10 mouse cellular contexts compared by ENCODE assay signal in genomic region chr4:95377222-95378134, GRCm38 (mm10).
DNase-seq lines count a peak whose midpoint lies in the region; ATAC-seq and TF ChIP-seq lines count a peak whose summit lies in the region.
"Had no signal": no experiment of that assay in that cellular context is flagged by ENCODE, and none has a peak within 500 bp of the region (broad histone marks: within the 10 kb centered on the region; RNA-seq: fewer than 3 reads in every experiment).

No protein-coding gene starts in this region.

- TF ChIP-seq CTCF in liver, adult 2 months (IDR thresholded peaks at IDR 0.05; ENCODE audit: low read depth, low read length): no peak

- no peaks in the 10 kb centered on the region for H3K27me3 ChIP-seq in liver, adult 2 months (ENCODE audit: control insufficient read depth, insufficient read depth, low read length)
- H3K27me3 ChIP-seq in liver, embryonic 11.5 days (replicated peaks; ENCODE audit: control insufficient read depth, insufficient read depth, low read length): no peaks in the 10 kb centered on the region
- H3K27me3 ChIP-seq: Patski had no signal

- no peak overlapping the region for H3K4me2 ChIP-seq in liver, embryonic 11.5 days

- H3K4me3 ChIP-seq in liver, adult 2 months (ENCODE audit: insufficient read depth, low read depth, low read length): no peak overlapping the region
- no peak overlapping the region for H3K4me3 ChIP-seq in liver, embryonic 11.5 days (ENCODE audit: low read depth, low read length)

- no peak overlapping the region for H3K9ac ChIP-seq in liver, adult 2 months (ENCODE audit: low read depth, low read length)
- H3K9ac ChIP-seq in liver, embryonic 11.5 days (ENCODE audit: low read depth, low read length): no peak overlapping the region

- peak overlapping the region; percentile 62 for H3K27ac ChIP-seq in liver, adult 2 months (replicated peaks; ENCODE audit: insufficient read depth, low read depth, low read length)
- no peak overlapping the region for H3K27ac ChIP-seq in liver, embryonic 11.5 days (ENCODE audit: low read depth, low read length)

- no peak for TF ChIP-seq POLR2A in liver, adult 2 months (IDR thresholded peaks at IDR 0.05; ENCODE audit: extremely low read depth, insufficient read depth, low read length)

- ATAC-seq in liver, embryonic 11.5 days (replicated peaks; ENCODE audit: low FRiP score): no peak
- ATAC-seq: Patski had no signal

- DNase-seq in liver, adult 2 months (ENCODE audit: extremely low read depth, low read depth, low spot score): peak; percentile 73
- DNase-seq in liver, embryonic 11.5 days (ENCODE audit: low spot score): no peak
- peak; percentile 19 to 31 for DNase-seq in gastrocnemius, adult 8-10 months (ENCODE audit: low spot score in 2 of 2)
- peak; percentile 35 to 78 for DNase-seq in kidney, postnatal 25 days
- DNase-seq in ovary, postnatal 36 days (ENCODE audit: low spot score): peak; percentile 23
- DNase-seq in left cerebral cortex, postnatal 14 days (ENCODE audit: low spot score in 2 of 2): no peak
- no peak for DNase-seq in frontal cortex, postnatal 14 days (ENCODE audit: low spot score in 2 of 2)
- no peak for DNase-seq in neural tube, embryonic 10.5 days (ENCODE audit: extremely low spot score, low spot score)
- DNase-seq: cerebellum, postnatal 36 days had no signal

- 54% methylated on average over 9 of the region's 9 CpGs for WGBS in liver, adult 2 months
- WGBS in liver, embryonic 11.5 days: 66% methylated on average over 9 of the region's 9 CpGs

- H3K4me1 ChIP-seq in liver, adult 2 months (ENCODE audit: control insufficient read depth, insufficient read depth, low read length): peaks cover 6% of the 10 kb centered on the region; the same call in 1 of the 2 replicates
- H3K4me1 ChIP-seq in liver, embryonic 11.5 days (replicated peaks; ENCODE audit: control insufficient read depth, insufficient read depth, low read length): no peaks in the 10 kb centered on the region

- H3K9me3 ChIP-seq in liver, embryonic 11.5 days (ENCODE audit: control insufficient read depth, low read length): no peaks in the 10 kb centered on the region

- intact Hi-C loops in left cerebral cortex, postnatal 14 days (cut with DNase I): no loop called here

- no peaks in the 10 kb centered on the region for H3K36me3 ChIP-seq in liver, adult 2 months (ENCODE audit: control insufficient read depth, insufficient read depth, low read length)
- no peaks in the 10 kb centered on the region for H3K36me3 ChIP-seq in liver, embryonic 11.5 days (ENCODE audit: control insufficient read depth, insufficient read depth, low read length)

- H3K79me2 ChIP-seq in liver, adult 2 months (ENCODE audit: control insufficient read depth, insufficient read depth, low read length): no peaks in the 10 kb centered on the region

Comparison
In these comparisons a context has a peak if more than half of its experiments do, and no peak if none do; other contexts are left out.
1. DNase-seq: peak in liver, adult 2 months (single experiment), gastrocnemius, adult 8-10 months (2 of 2), kidney, postnatal 25 days (2 of 2) and ovary, postnatal 36 days (single experiment); none in liver, embryonic 11.5 days (single experiment), left cerebral cortex, postnatal 14 days (0 of 2), frontal cortex, postnatal 14 days (0 of 2) and neural tube, embryonic 10.5 days (single experiment).